Mouse (Mus musculus) hematopoietic stem cell, adult 5-6 weeks (primary cell): Measurements from ENCODE around the gene Zdhhc14. TPM values are rescaled to one million over a fixed set of nuclear protein-coding genes. Genes with fewer than 3 reads are reported as not detected.

Experiments used
- ATAC-seq, 2 experiments: fragments of 125-278 bp in 1 of 2; replicated peaks in 1 of 2; 2 replicates each; pipeline ENCODE4 v1.8.0; 2016 to 2017; ENCODE audit warnings: inconsistent platforms in 2 of 2, mild to moderate bottlenecking in 2 of 2, moderate number of reproducible peaks in 2 of 2, low read depth in 1 of 2, moderate TSS enrichment in 1 of 2; ENCODE audit not compliant: low FRiP score in 2 of 2, poor library complexity in 2 of 2, severe bottlenecking in 2 of 2, insufficient read depth in 1 of 2, low TSS enrichment in 1 of 2
- total RNA-seq: library from RNA; stranded (forward); fragments of 172-1452, 232-1000 nt; gene quantifications from 2 replicates; pipeline ENCODE4 v1.2.3, GENCODE M21; 2017

Zdhhc14 gene
- total RNA-seq, 1 experiment from 2014 or later = 1.5 TPM

DNA sequence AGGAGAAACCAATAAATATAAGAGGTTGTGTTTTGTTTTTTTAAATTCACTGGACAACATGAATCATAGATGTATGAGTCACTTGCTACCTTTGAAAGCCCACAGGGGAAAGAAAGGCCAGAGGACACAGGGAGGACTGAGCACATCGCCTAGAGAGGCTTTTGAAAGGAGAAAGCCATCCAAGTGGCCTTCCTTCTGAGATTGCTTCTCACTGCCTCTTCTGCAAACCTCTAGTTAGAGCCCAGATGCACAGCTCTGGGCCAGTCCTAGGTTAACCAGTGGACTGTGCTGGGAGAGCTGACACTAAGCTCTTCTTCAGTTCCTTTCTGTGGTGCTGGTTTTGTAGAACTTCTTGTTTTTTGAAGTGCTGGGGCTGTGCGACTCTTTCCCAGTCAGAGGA, 307.9 kb downstream of the Zdhhc14 start:
- no peak for ATAC-seq

DNA sequence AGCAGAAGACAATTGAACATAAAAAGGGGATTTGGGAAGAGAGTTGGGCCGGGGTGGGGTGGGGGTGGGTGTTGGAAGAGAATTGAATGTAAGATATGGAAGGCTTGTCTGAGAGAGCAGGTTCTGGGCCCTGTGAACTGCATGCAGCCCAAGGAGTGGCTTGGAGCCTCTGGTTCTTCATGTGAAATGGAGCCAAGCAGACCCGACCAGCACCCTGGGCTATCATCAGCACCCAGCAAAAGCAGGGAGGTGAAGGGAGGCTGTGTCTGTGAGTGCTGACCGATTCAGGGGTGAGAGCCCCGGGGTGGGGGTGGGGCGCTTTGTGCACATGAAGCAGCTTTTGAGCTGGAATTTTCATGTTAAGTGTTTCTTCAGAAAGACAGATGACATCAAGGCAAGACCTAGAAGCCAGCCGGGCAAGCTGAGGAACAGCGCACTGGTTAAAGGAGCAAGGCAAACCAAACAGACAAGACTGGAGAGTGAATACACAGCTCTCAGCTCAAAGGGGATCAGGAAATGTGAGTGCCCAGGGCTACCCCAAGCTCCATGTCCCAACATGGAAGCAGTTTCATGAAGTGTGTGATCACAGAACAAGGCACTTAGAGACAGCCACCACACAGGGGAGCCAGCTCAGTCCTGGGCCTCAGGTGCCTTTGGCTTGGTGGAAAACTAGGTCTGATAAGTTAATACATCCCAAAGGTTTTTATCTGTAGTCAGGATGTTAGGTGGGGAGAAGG, 308.6 kb downstream of the Zdhhc14 start:
- ATAC-seq = no peak

GRCm38 (mm10) chr17:5801761-5802655, 309.7 kb downstream of the Zdhhc14 start:
- ATAC-seq = no peak

GRCm38 (mm10) chr17:5802656-5802955, 310.2 kb downstream of the Zdhhc14 start:
- ATAC-seq = peak in 1 of 2 experiments; percentile 11; a peak in 1 of 4 replicates

Other genes with a start within 250 kb of the Zdhhc14 start
- gene Ldhal6b, start 73.8 kb upstream of the Zdhhc14 start, total RNA-seq = 1.4 TPM in 1 of 2 replicates, not detected in the other
- gene Tmem242, start 52.3 kb upstream of the Zdhhc14 start, total RNA-seq = 25.4 and 54.9 TPM in 2 replicates